Mouse (Mus musculus): ENCODE results near the gene Tnni1.

GRCm38 (mm10) chr1:135778780-135779535 lies at the start of gene Tnni1:
- TF ChIP-seq CTCF (IDR thresholded peaks at IDR 0.05; ENCODE audit: low read depth): no peak
- TF ChIP-seq EP300 (IDR thresholded peaks at IDR 0.05; ENCODE audit: low read depth): no peak

Data from liver, embryonic 14.5 days (tissue).